Mouse (Mus musculus): ENCODE measurements at regions not wholly inside any gene's neighbourhood (a gene's known extent, or its start where the extent isn't known, plus 50 kb on each side); places are given as distances from the start of the nearest gene placed in this dataset.

DNA sequence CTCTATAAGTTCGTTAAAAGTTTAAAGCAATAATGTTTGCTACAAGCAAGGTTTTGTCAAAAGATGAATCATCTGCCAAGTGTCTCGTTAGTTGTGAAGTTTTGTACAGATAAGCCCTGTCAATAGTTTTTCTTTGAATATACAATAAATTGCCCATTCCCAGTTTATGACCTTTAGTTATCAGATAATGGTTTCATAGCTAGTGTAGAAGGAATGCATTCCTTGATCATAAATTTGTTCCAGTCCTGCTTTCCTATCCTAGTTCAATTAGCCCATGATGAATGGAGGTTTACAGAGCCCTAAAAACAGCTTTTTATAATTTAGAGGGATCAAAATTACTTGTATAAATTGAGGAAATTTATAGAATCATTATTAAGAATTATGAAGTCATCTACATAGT, 62.5 kb upstream of the Lrch2 start:
- TF ChIP-seq POLR2AphosphoS2 (IDR thresholded peaks at IDR 0.05; ENCODE audit: low read length) (no peak), ETS1 (IDR thresholded peaks at IDR 0.05; ENCODE audit: low read depth, low read length) (no peak), MYB (IDR thresholded peaks at IDR 0.05; ENCODE audit: low read depth, low read length) (no peak), MEF2A (IDR thresholded peaks at IDR 0.05; ENCODE audit: extremely low read depth, insufficient replicate concordance, low read depth, low read length, poor library complexity, severe bottlenecking) (no peak), NELFE (IDR thresholded peaks at IDR 0.05; ENCODE audit: low read depth, low read length) (no peak), USF2 (IDR thresholded peaks at IDR 0.05; ENCODE audit: borderline replicate concordance in 1 of 2, insufficient read depth in 1 of 2, low read depth in 1 of 2, low read length in 2 of 2) (no peak), GABPA (IDR thresholded peaks at IDR 0.05; ENCODE audit: low read depth, low read length) (no peak), USF1 (IDR thresholded peaks at IDR 0.05; ENCODE audit: low read depth, low read length) (no peak), POLR2AphosphoS5 (IDR thresholded peaks at IDR 0.05; ENCODE audit: borderline replicate concordance, low read depth, low read length) (no peak), CTCF (IDR thresholded peaks at IDR 0.05 in 2 of 3, conservative IDR thresholded peaks at IDR 0.05 in 1 of 3; ENCODE audit: control insufficient read depth in 1 of 3, insufficient read depth in 1 of 3, low read depth in 2 of 3, low read length in 3 of 3, poor library complexity in 1 of 3, severe bottlenecking in 1 of 3) (no peak), MAX (IDR thresholded peaks at IDR 0.05; ENCODE audit: low read length) (no peak), ELF1 (IDR thresholded peaks at IDR 0.05; ENCODE audit: low read depth, low read length) (no peak), ZNF384 (IDR thresholded peaks at IDR 0.05; ENCODE audit: low read depth, low read length) (no peak), KAT2A (conservative IDR thresholded peaks at IDR 0.05; ENCODE audit: low read depth, low read length) (no peak), JUND (IDR thresholded peaks at IDR 0.05; ENCODE audit: low read depth, low read length) (no peak), E2F4 (IDR thresholded peaks at IDR 0.05; ENCODE audit: borderline replicate concordance, low read depth, low read length) (no peak), RCOR1 (IDR thresholded peaks at IDR 0.05; ENCODE audit: low read depth, low read length) (no peak), POLR2A (IDR thresholded peaks at IDR 0.05; ENCODE audit: control insufficient read depth in 1 of 2, insufficient read depth in 1 of 2, low read depth in 1 of 2, low read length in 2 of 2, poor library complexity in 1 of 2) (no peak), TBP (IDR thresholded peaks at IDR 0.05; ENCODE audit: low read depth, low read length) (no peak)
- Histone ChIP-seq H3K79me2 (ENCODE audit: control insufficient read depth, insufficient read depth, low read length, poor library complexity) (no peaks in the 10 kb centered on the region), H3K36me3 (ENCODE audit: control insufficient read depth in 1 of 2, insufficient read depth in 2 of 2, low read length in 2 of 2) (no peaks in the 10 kb centered on the region), H3K27ac (ENCODE audit: control insufficient read depth, low read depth, low read length) (no peak overlapping the region), H3K9me3 (replicated peaks; ENCODE audit: insufficient read depth, low read length) (no peaks in the 10 kb centered on the region), H3K27me3 (ENCODE audit: control insufficient read depth in 1 of 2, insufficient read depth in 2 of 2, low read length in 2 of 2) (no peaks in the 10 kb centered on the region), H3K4me3 (ENCODE audit: control insufficient read depth in 1 of 2, insufficient read depth in 1 of 2, low read depth in 2 of 2, low read length in 2 of 2) (no peak overlapping the region), H3K4me1 (ENCODE audit: control insufficient read depth in 1 of 2, insufficient read depth in 2 of 2, low read length in 2 of 2) (no peaks in the 10 kb centered on the region), H3K9ac (ENCODE audit: control insufficient read depth, low read depth, low read length, poor library complexity, severe bottlenecking) (no peak overlapping the region)
- DNase-seq (ENCODE audit: low read depth, low spot score) = no peak

DNA sequence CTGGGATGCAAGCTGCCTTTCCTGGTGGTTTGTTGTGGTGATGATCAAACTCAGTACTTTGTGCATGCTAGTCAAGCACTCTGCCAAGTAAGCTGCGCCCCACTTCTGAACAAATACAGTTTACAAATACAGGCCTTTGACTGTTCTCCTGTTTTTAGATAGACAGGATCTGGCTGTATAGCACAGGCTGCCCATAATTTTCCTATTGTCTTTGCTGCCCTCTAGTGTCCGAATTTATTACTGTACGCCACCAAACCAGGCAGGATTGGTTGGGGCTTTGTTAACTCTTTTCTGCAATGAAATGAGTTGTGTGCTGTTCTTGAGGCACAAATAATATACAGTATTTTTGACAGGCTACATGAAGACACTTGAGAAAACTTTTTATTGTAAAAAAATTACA, 54.8 kb upstream of the Lrch2 start:
- DNase-seq (ENCODE audit: low read depth, low spot score) = peak; percentile 51
- Histone ChIP-seq H3K9ac (ENCODE audit: control insufficient read depth, low read depth, low read length, poor library complexity, severe bottlenecking) (no peak overlapping the region), H3K4me3 (ENCODE audit: control insufficient read depth in 1 of 2, insufficient read depth in 1 of 2, low read depth in 2 of 2, low read length in 2 of 2) (no peak overlapping the region), H3K79me2 (ENCODE audit: control insufficient read depth, insufficient read depth, low read length, poor library complexity) (no peaks in the 10 kb centered on the region), H3K4me1 (ENCODE audit: control insufficient read depth in 1 of 2, insufficient read depth in 2 of 2, low read length in 2 of 2) (no peaks in the 10 kb centered on the region), H3K9me3 (replicated peaks; ENCODE audit: insufficient read depth, low read length) (no peaks in the 10 kb centered on the region), H3K36me3 (ENCODE audit: control insufficient read depth in 1 of 2, insufficient read depth in 2 of 2, low read length in 2 of 2) (no peaks in the 10 kb centered on the region), H3K27me3 (ENCODE audit: control insufficient read depth in 1 of 2, insufficient read depth in 2 of 2, low read length in 2 of 2) (no peaks in the 10 kb centered on the region), H3K27ac (ENCODE audit: control insufficient read depth, low read depth, low read length) (no peak overlapping the region)
- TF ChIP-seq ZC3H11A (IDR thresholded peaks at IDR 0.05; ENCODE audit: low read depth, low read length) = peak; percentile 55
- TF ChIP-seq CTCF (IDR thresholded peaks at IDR 0.05 in 2 of 3, conservative IDR thresholded peaks at IDR 0.05 in 1 of 3; ENCODE audit: control insufficient read depth in 1 of 3, insufficient read depth in 1 of 3, low read depth in 2 of 3, low read length in 3 of 3, poor library complexity in 1 of 3, severe bottlenecking in 1 of 3) = peak; percentile 30 to 69 (median 61)
- TF ChIP-seq RAD21 (IDR thresholded peaks at IDR 0.05; ENCODE audit: low read depth, low read length) = peak; percentile 76
- TF ChIP-seq CHD2 (IDR thresholded peaks at IDR 0.05; ENCODE audit: low read length) = no peak
- no peak for TF ChIP-seq EP300 (IDR thresholded peaks at IDR 0.05; ENCODE audit: low read depth in 1 of 2, low read length in 2 of 2)
- no peak for TF ChIP-seq GABPA (IDR thresholded peaks at IDR 0.05; ENCODE audit: low read depth, low read length)
- no peak for TF ChIP-seq ELF1 (IDR thresholded peaks at IDR 0.05; ENCODE audit: low read depth, low read length)
- TF ChIP-seq SMC3 (IDR thresholded peaks at IDR 0.05; ENCODE audit: low read depth, low read length) = peak; percentile 72
